Mouse (Mus musculus) urinary bladder, postnatal 14 days (tissue): ENCODE measurements around the gene Tnfaip8l2.
"Not testable (repeated sequence)": the region's sequence is repeated elsewhere in the genome, so short reads cannot be mapped to it uniquely, and the experiment has no call there.

Experiments
- DNase-seq: peaks from one replicate; pipeline ENCODE4 v3.0.0; 2021; ENCODE audit warnings: low spot score

Gene Tnfaip8l2

GRCm38 (mm10) chr3:95112760-95113159 is 29.4 kb downstream of the Tnfaip8l2 start:
- no peak for DNase-seq

- DNase-seq, result peak; percentile 90
These were observed 31.0 kb downstream of the Tnfaip8l2 start, which contains the start of gene Vps72 for GRCm38 (mm10) chr3:95110911-95111726. TSS of gene Vps72 (plus strand) at chr3:95111022.

- no peak for DNase-seq
These were observed 34.3 kb downstream of the Tnfaip8l2 start for GRCm38 (mm10) chr3:95107898-95108297.

DNA sequence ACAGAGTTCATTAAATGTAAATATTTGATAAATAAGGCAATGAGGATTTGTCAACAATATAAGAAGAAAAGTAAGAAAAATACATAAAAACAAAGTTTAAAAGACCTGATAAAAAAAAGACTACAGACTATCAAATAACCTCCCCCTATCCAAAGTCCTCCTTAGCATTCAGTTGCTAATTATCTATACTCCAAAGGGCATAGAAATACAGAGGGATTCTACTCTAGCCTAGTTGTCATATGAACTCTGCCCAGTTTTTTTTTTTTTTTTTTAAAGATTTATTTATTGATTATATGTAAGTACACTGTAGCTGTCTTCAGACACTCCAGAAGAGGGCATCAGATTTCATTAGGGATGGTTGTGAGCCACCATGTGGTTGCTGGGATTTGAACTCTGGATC is 34.9 kb downstream of the Tnfaip8l2 start:
- DNase-seq, result not testable (repeated sequence)

DNA sequence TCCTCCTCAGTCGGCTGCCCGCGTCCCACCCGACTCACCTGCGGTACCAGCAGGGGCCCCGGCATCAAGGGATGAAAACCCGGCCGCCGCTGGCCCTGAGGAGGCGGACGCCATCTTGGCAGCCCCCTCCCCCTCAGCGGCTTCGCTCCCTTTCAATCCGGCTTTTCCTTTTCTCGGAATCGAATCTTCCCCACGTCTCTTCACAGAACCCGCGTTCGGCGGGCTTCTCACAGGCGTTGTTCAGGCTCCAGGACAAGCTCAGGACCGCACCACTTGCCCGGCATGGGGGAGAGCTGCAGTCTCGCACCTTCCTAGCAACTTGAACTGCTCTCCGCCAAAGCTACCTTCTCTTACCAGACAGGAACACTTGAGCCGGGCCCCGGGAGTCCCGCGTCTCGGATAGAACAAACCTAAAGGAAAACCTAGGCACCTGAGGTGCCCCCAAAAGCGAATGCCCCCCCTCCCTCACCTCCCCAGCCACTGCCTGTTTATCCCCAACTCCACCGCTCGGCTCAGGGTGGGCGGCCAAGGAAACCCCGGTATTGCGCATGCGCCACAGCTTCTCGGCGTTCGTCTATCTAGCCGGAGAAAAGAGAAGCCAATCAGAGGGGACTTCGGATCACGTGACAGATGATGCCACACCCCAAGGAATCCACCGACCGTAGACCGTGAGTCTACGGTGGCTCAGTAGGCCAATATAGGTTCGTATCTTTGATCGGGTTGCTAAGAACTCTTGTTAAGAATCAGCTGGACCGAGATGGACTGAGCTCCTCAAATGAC is 35.6 kb downstream of the Tnfaip8l2 start, which contains the start of gene Pip5k1a:
TSS of gene Pip5k1a (minus strand) at position 593 of the 780 bp plus-strand sequence.
- DNase-seq, result peak; percentile 95

DNA sequence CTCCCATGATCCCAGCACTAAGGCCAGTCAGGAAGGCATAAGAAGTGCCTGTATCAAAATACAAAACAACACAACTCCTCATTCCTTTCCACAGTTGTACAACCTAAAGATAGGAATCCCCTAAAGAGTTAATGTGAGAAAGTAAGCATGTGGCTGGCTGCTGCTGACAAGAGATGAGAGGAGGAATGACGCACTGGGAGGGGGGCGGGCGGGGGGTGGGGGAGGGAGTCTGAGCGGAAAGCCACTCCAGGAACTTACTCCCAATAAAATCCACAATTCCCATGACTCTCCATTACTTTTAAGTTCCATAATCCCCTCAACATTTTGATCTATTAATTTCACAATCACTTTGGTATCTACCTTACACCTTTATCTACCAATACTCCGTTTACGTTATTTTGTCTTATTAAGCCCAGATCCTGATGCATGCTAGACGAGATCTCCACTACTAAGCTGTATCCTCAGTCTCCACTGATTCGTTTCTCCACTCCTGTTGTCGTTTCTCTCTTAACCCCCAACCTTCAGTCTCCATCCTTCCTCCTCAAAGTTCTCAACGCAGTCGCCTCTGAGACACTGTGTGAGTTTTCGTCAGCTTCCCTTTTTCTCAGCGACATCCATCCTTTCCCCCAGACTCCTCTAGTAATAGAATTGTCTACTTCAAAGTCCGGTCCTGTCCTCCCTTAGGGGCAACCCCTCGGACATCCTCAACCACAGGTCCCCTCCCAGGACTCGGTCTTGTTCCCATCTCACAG is 36.4 kb downstream of the Tnfaip8l2 start:
- no peak for DNase-seq

DNA sequence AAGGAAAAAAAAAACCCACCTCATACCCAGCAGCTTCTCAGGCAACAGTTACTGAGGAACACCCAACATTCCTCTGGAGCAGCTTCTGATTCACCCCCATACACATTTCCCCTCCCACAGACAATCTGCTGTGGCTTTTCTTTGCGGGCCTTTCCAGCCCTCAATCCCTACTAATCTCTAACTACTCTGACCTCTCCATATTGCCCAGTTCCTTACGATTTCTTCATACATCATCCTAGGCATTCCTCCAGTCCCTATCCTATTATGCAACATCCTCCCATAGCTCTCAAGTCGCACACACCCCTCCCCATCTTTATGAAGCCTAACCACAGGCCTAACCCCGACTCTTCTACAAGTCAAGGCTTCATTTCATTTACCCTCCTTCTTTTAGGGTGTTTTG is 37.0 kb downstream of the Tnfaip8l2 start:
- DNase-seq, result no peak

GRCm38 (mm10) chr3:95100854-95101253 is 41.3 kb downstream of the Tnfaip8l2 start:
- DNase-seq, result no peak
